Mouse (Mus musculus) 3134 (cell line): ENCODE measurements at regions not wholly inside any gene's neighbourhood (a gene's known extent, or its start where the extent isn't known, plus 50 kb on each side); places are given as distances from the start of the nearest gene placed in this dataset.

Experiments used
- DNase-seq: peaks from one replicate; pipeline ENCODE4 v3.0.0-alpha.2; 2011; ENCODE audit warnings: low spot score; ENCODE audit not compliant: insufficient read length; ENCODE audit errors: extremely low read depth

- DNase-seq, result no peak
These were observed 58.8 kb upstream of the Snx7 start for GRCm38 (mm10) chr3:117927527-117927926.
